Mouse (Mus musculus) thymus, postnatal 0 days (tissue): ENCODE measurements around the gene Tmem106c. TPM values are rescaled to one million over a fixed set of nuclear protein-coding genes. Genes with fewer than 3 reads are reported as not detected.

Experiments used
- DNase-seq: peaks from one replicate; pipeline ENCODE4 v3.0.0-alpha.2; 2015; ENCODE audit warnings: low spot score
- polyA plus RNA-seq: library from polyadenylated mRNA; unstranded; fragments of >200 nt; fragmentation: Nextera tagmentation; extraction: Ambion mirVana; gene quantifications from 2 replicates; pipeline ENCODE4 v1.2.1, GENCODE M21; 2015

The Tmem106c gene
- 39.0 and 40.9 TPM in 2 replicates for polyA plus RNA-seq

DNA sequence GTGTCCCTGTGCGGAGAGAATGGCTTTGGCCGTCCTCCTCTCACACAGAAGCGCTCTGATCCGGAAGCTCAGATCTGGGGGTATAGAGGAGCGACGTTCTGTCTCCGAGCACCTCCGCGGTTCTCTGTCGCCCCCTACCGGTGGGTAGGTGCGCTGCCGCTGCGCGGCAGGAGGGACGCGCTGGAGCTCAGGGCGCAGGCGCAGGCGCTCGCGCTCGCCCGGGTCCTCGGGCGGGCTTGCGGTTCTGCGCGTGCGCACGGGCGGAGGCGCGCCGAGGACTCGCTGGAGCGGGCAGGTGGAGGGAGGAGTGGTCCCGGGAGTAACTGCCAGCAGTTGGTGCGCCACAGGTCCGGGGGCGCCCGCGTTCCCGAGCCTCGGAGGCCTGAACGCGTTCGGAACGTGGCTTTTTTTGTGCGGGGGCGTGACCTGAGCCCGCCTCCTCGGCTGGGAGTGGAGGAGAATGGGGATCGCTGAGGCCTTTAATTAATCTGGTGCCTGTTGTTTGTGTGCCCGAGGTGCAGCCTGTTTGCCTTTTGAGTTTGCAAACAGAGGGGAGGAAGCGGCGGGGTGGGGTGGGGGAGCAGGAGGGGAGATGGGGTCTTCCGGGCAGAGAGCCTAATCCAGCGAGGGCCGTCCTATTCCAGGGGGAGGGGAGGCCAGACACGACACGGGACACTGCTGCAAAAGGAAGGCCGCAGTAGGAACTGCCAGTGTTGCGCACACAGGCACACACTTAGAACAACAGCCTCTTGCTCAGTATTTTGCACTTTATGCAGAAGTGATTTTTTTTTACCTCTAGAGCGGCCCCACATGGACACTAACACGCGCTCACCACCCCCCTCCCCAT, at the start of gene Tmem106c:
Tmem106c (plus strand) TSS at position 212 of the 847 bp plus-strand sequence.
- peak; percentile 98 for DNase-seq

DNA sequence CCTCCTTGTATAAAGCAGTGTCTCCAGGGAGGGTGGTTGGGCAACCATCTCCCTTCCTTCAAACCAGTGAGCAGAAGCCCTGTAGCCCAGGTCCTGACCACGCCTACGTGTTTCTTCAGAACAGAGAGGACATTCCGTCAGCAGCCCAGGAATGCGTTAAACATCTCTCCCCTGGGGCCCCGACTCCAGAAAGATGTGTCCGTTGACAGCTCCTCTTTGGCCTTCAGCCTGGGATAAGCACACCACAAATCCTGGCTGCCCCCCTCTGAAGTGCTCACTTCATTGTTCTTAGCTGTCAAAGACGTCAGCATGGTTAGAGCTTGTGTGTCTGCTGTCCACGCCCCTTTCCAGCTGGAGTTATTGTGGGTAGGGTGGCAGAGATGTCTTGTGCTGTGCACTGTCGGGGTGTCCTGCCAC, 49.7 kb upstream of the Tmem106c start:
- DNase-seq: no peak

DNA sequence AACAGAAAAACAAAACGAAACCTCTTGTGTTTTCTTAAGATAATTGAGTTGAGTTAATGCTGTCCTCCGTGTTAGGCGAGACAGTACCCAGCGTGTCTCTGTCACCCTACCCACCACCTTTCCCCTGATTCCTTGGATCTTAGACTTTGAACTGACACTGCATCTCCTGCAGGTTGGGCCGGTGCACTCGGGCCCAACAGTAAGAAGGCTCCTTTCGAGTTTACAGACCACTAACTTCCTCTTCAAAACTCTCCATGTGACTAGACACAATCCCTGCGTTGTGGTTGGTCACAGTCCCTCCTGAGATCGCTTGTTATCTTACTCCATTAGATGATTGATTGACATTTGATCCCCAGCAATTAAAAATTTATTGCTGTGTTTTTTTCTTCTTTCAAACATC, 46.0 kb upstream of the Tmem106c start:
- DNase-seq: no peak

DNA sequence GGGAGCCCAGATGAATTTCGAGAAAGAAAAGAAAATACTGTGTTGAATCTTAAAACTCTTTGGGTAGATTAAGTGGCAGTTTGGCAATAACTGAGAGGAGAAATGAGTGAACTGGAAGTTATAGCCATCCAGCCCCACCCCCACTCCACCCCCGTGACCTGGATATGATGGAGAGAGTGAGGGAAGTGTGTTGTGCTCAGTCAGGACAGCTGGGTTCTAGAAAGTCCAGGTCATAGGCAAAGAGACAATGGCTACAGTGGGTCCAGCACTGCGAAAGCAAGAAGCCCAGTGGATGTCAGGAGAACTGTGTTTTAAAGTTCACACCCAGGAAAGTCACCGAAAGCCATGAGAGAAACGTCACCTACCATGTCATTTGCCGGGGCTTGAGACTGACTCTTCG, 44.8 kb upstream of the Tmem106c start:
- DNase-seq: no peak

DNA sequence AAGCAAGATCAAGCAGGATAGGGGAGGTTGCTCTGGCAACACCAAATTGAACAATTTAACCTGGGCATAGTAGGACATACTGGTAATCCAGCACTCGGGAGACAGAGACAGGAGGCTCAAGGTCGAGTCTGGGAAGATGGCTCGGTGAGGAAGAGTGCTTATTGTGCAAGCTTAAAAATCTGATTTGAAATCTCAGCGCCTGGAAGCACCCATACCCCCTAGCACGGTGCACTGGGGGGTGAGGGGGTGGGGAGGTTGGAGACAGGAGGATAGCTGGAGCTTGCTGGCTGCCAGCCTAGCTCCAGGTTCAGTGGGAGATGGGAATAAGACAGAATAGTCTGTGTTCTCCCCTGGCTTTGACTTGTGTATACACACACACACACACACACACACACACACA, 43.7 kb upstream of the Tmem106c start:
- DNase-seq: no peak

DNA sequence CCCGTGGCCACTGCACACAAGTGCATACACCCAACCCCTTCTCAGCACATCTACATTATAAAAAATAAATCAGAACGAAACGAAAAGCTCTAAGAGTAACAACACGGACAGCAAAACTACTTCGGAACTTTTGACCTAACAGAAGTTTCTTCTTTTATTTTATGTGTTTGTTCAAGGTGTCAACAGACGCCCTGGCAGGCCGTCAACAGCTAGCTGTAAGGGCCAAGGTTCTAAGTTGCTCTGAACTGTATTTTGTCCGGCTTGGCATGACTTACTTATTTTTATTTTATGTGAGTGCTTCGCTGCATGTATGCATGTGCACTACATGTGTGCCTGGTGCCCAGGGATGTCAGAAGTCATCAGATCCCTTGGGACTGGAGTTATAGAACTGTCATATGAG, 42.2 kb upstream of the Tmem106c start:
- DNase-seq: no peak

DNA sequence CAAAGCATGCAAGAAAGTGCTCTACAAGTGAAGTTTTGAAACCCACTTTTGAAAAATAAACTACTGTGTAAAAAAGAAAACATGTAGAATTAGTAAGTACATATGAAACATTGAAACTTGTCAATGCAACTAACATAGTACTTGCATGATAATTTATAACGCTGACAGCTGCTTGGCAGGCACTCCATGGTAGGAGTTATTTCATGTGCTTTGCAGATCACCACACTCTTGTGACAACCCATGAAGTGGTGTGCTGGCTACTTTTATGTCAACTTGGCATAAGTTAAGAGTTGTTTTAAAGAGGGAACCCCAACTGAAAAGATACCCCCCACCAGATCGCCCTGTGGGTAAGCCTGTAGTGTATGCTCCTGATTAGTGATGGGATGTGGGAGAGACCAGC, 41.6 kb upstream of the Tmem106c start:
- no peak for DNase-seq

DNA sequence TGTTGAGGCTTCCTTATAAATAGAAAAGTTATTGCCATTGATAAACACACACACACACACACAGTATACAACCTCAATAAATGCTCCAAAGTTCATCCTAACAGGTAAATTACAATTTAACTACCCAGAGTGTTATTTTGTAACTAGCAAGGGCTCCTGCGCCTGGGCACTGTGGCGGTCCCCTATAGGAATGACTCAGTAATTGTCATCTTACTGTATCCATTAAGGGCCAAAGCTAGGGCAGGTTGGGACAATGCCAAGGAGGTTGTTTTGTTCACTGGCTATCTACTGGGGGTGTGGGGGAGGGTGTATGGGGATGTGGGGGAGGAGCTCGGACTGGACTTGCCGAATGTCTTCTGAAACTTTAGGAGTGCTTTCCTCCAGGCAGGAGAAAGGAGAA, 37.0 kb upstream of the Tmem106c start:
- DNase-seq: no peak

DNA sequence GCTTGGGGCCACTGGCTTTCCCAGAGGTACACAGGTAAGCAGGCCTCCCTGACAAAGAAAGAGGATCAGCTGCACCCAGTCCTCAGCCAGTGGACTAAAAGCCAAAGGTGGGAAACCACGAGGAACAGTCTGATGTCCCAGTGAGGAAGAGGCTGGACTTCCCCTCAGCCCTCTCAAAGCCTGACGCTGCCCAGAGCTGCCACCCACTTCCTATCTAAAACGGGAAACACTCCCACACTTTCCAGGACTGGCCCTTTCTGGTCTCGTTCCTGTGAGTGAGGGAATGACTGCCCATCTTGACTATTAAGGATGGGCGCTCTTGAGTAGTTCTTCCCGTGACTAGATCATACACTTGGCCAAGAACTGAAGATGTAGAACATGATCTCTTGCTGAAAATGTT, 36.2 kb upstream of the Tmem106c start:
- DNase-seq: no peak

DNA sequence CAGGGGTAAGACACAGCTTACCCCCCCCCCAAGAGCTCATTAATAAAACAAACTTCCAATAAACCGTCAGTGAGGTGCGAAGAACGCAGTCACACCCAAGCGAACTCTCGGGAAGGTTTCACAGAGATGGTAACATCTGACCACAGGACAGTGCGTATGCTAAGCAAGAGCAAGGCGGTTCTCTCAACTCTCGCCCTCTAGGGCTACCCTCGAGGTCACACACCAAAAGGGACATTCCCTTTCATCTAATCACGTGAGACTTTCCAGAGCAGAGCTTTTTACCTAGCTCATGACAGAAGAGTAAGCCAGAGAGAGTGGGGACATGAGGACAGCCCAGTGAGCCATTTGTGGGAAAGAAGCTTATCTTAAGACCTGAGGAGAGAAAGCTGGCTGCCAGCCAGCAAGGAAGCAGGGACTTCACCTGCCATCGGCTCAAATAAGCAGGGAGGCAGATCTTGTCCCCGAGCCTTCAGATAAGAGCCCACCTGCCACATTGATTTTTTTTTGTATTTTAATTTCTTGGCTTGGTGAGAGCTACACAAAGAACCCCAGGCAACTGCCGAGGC, 34.7 kb upstream of the Tmem106c start:
- DNase-seq: no peak

DNA sequence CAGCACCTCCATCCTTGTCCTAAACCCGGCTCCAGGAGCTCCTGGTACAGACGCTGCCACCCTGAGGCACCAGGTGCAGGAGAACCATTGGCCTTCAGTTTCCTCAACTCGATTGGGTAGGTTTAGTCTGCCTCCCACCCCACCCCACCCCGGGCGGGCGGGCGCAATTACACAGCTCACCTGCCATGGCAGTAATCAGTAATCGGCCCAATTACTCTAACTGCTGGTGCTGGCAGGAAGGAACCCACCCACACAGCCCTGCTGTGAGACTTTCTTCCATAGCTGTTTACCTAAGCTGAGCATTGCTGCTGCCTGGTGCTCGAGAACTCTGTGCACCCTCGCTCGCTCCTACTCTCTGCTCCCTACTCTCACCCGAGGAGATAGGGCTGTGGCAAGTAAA, 31.6 kb upstream of the Tmem106c start:
- DNase-seq: no peak

DNA sequence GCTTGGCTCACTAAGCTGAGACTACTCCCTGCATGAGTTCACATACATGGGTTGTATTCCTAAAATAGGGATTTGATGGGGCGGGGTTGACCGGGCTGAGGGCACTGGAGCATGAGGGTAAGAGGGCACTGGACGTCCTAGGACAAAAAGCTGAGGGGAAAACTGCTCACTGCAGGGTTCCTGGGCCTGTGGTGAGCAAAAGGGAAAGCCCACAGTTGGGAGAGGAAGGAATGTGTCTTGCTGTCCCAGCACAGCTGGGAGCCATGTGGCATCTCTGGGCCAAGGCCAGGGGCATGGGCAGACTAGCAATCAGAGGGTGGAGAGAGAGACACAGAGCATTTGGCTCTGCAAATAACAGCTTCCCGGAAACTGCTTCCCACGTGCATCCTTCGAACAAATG, 25.4 kb upstream of the Tmem106c start:
- no peak for DNase-seq

DNA sequence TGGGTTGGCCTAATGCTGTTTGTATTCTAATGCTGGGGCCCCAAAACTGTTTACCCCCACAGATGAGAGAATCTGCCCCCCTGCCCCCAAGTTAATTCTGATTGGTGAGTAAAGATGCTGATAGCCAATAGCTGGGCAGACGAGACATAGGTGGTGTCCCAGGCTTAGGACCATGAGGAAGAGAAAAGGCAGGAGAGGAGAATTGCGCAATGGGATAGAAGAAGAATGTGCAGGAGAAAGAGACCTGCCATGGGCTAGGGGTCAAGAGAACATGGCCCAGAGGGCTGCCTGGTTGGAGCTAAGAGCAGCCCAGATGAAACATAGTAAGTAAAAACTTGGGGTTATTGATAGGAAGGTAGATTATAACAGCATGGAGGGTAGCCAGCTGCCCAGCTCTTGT, 23.9 kb upstream of the Tmem106c start:
- DNase-seq: no peak

DNA sequence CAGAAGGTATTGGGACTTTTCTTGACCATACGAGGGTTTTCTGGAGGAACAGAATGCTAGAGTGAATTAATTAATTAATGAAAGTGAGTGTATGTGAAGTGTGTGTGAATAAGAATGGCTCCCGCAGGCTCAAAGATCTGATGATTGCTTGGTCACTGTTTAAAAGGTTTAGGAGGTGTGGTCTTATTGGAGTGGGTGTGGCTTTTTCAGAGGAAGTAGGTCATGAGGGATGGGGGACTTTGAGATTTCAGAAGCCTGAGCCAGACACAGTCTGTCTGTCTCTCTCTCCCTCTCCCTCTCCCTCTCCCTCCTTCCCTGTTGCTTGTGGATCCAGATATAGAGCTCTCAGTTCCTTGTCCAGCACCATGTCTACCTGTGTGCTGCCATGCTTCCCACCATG, 22.7 kb upstream of the Tmem106c start:
- DNase-seq: no peak

DNA sequence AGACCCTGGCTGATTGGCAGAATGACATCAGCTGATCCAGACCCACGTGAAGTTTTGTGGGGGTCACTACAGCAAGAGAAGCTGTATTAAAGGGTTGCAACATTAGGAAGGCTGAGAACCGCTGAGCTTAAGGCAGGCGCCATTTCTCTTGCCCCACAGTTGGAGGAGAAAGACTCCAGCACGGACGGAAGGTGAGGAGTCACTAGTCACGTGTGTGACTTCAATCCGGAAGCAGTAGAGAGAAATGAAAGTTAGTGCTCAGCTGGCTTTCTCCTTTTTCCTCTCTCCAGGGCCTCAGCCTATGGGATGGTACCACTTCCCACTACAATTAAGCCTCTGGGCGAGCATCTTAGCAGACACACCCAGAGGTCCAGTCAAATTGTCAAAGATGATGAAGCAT, 21.5 kb upstream of the Tmem106c start:
- DNase-seq: no peak

DNA sequence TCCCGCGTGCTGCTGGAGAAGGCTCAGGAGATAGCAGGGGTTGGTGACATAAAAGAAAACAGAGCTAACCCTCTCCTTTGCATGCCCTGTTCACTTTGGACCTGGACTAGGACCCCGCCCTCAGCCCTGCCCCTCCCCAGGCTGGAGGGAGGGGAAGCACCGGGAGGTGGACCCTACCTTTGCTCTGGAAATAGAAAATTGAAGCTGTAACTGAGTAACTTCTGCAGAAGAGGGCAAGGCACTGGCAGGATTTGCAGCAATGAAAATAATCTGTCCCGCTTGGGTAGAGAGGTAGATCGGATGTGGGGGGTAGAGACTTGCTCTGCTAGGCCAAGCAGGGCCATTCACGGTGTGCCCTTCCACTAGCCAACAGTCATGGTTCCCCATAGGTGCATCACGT, 20.6 kb upstream of the Tmem106c start:
- DNase-seq: no peak

DNA sequence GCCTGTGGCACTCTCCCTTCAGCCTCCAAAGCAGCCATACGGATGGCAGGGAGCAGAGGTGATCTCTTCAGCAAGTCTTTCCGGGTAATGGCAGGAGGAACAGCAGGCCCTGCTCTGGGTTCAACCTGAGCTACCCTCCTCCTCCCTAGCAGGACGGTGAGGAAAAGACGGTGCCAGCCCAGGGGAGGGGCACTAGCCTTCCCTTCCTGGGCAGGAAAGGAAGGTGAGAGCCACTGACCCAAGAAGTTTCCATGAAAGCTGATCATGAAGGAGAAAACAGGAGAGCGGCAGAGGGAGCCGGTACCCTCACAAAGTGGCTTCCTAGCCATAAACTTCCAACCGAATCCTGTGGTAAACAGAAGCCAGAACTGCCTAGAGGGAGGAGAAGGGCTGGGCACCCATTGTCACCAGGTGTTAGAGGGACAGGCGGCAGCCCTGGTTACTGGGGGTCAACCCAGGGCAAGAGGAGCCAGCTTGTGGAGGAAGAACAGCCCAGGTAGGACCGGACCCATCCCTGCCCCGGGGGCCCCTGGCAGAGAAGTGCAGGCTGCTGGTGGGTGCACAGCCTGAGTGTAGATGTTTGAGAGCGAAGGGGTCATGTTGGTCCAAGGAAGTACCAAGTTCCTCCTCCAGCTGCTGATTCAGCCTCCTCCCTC, 19.0 kb upstream of the Tmem106c start:
- DNase-seq: no peak

DNA sequence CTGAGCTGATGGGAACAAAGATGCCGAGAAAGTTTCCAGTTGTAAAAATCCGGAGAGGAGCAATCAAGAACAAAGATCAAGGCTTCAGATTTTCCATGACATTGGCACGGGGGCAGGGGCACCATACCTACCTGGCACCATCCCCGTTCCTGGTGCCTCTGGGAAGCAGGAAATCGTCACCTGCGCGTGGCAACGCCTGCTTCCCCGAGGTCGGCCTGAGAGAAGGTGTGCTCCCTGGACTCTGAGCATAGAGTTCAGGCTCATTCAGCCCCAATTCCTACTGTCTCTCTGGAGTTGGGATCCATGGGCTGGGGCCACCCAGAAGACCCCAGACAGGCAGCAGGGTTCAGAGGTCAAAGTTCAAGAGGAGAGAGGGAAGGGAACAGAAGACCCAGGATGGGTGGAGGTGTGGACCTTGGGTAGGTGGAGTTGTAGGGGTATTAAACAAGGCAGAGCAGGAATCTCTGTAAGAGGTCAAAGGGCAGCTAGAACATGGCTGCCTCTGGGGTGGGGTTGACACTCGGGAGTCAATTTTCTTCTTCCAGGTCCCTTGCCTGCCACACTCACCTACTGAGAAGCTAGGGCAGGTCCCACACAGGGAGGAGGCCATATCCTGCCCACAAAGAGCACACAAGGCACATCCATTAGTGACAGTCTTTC, 18.2 kb upstream of the Tmem106c start:
- no peak for DNase-seq

DNA sequence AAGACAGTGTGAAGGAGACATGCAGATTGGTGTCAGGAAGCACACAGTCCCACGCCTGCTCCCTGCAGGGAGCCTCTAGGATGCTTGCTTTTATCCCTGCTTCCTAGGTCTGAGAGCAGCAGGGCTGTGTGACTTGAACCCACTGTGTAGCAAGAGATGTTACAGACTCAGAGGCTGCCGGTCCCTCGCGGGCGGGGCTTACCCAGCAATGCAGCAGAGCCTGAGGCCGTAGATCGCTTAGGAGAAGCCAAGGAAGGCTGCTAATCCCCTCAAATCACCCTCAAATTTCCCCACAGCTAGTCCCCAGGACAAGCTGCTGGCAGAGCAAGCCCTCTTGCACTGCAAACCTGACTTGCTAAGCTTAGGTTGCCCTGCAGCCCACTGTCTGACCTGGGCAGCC, 15.3 kb upstream of the Tmem106c start:
- no peak for DNase-seq

DNA sequence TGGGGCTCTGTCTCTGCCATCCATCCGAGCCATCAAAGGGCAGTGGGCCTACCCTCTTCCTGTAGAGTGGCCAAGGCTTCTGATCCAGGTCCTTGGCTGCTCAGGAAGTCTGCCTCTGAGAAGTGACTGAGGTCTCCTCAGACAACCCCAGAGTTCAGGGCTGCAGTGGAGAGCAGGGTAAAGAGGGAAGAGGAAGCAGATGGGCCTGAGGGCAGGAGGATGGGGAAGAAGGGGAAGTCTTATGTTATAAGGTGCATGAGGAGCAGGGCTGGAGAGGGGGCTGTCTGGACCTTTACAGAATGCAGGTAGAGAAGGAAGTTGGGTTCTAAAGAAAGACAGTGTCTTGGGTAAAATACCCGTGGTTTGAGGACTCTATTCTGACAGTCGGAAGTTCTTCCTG, 14.3 kb upstream of the Tmem106c start:
- DNase-seq: no peak

DNA sequence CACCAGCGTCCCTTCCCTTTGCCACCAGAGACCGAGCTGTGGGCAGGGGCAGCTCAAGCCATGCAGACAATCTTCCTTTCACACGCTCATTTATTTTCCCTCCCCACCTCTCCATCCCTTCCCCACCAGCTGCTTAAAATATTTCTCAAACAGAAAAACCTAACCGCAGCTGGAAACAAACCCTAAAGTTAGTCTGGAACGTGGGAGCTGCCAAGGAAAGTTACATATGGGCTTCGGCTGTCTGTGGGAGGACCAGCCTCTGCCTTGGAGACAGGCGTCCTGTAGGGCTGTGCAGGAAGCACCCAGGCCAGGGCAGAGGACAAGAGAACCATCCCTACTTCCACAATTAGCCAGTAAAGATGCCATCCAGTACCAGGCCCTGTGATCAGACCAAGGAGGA, 13.8 kb upstream of the Tmem106c start:
- DNase-seq: no peak
